Mouse (Mus musculus) left cerebral cortex, adult 2 months (tissue): Measurements from ENCODE around the gene Cubn. TPM values are rescaled to one million over a fixed set of nuclear protein-coding genes. Genes with fewer than 3 reads are reported as not detected.

Experiments
- DNase-seq, 2 experiments: peaks; one replicate each; pipeline ENCODE4 v3.0.0; 2021 to 2022; ENCODE audit warnings: low spot score in 2 of 2, mixed read lengths in 1 of 2; ENCODE audit errors: extremely low spot score in 1 of 2
- H3K27ac ChIP-seq: fragments of 200-600 bp; 2 replicates; pipeline ENCODE4 v1.8.1; 2022
- H3K4me3 ChIP-seq: fragments of 200-600 bp; 2 replicates; pipeline ENCODE4 v1.8.1; 2022
- CTCF ChIP-seq: fragments of 200-600 bp; IDR thresholded peaks from 2 replicates; pipeline ENCODE4 v1.8.1; 2022; ENCODE audit warnings: antibody characterized with exemption, mild to moderate bottlenecking, moderate library complexity
- intact Hi-C: fragments of 180-260 bp; cut with DNase I; formaldehyde crosslinking; loops from one replicate; pipeline ENCODE4 v1.15.1; 2025
- total RNA-seq, 2 experiments: library from RNA; stranded (reverse); gene quantifications; 2 replicates each; pipeline ENCODE4 v1.2.3; 2021

Gene Cubn
- total RNA-seq, 2 experiments from 2014 or later = 0.16 to 0.36 TPM

- TF ChIP-seq CTCF = no peak
- DNase-seq = no peak
- no peak overlapping the region for H3K27ac ChIP-seq
- intact Hi-C loops = no loop called here
- H3K4me3 ChIP-seq = no peak overlapping the region
Measured at GRCm38 (mm10) chr2:13399480-13400072, 92.0 kb downstream of the Cubn start.

- DNase-seq = no peak
- Histone ChIP-seq H3K27ac (no peak overlapping the region), H3K4me3 (no peak overlapping the region)
- intact Hi-C loops = no loop called here
- TF ChIP-seq CTCF = no peak
Measured at GRCm38 (mm10) chr2:13398955-13399354, 92.7 kb downstream of the Cubn start.

- Histone ChIP-seq H3K4me3 (no peak overlapping the region), H3K27ac (no peak overlapping the region)
- no peak for DNase-seq
- intact Hi-C loops = no loop called here
- no peak for TF ChIP-seq CTCF
Measured at GRCm38 (mm10) chr2:13398551-13398950, 93.1 kb downstream of the Cubn start.

- no peak for TF ChIP-seq CTCF
- no peak for DNase-seq
- no peak overlapping the region for H3K27ac ChIP-seq
- no peak overlapping the region for H3K4me3 ChIP-seq
- intact Hi-C loops = no loop called here
Measured at GRCm38 (mm10) chr2:13396124-13396540, 95.5 kb downstream of the Cubn start.

GRCm38 (mm10) chr2:13391018-13391417 is 100.6 kb downstream of the Cubn start:
- no peak for DNase-seq
- no peak overlapping the region for H3K4me3 ChIP-seq
- TF ChIP-seq CTCF = no peak
- intact Hi-C loops = no loop called here
- no peak overlapping the region for H3K27ac ChIP-seq

GRCm38 (mm10) chr2:13386631-13387030 is 105.0 kb downstream of the Cubn start:
- Histone ChIP-seq H3K4me3 (no peak overlapping the region), H3K27ac (no peak overlapping the region)
- intact Hi-C loops = no loop called here
- DNase-seq = no peak
- TF ChIP-seq CTCF = no peak

GRCm38 (mm10) chr2:13385542-13386345 is 105.9 kb downstream of the Cubn start:
- TF ChIP-seq CTCF = no peak
- intact Hi-C loops = no loop called here
- H3K27ac ChIP-seq = no peak overlapping the region; the same call in 1 of the 2 replicates
- DNase-seq = no peak
- H3K4me3 ChIP-seq = no peak overlapping the region

- intact Hi-C loops = no loop called here
- TF ChIP-seq CTCF = no peak
- H3K4me3 ChIP-seq = no peak overlapping the region
- no peak for DNase-seq
- H3K27ac ChIP-seq = no peak overlapping the region; the same call in 1 of the 2 replicates
Measured at GRCm38 (mm10) chr2:13384775-13385541, 106.7 kb downstream of the Cubn start.

GRCm38 (mm10) chr2:13376166-13376565 is 115.4 kb downstream of the Cubn start:
- H3K4me3 ChIP-seq = no peak overlapping the region
- DNase-seq = no peak
- H3K27ac ChIP-seq = no peak overlapping the region
- TF ChIP-seq CTCF = no peak
- intact Hi-C loops = no loop called here

GRCm38 (mm10) chr2:13373291-13373690 is 118.3 kb downstream of the Cubn start:
- no peak for DNase-seq
- no peak for TF ChIP-seq CTCF
- H3K4me3 ChIP-seq = no peak overlapping the region
- intact Hi-C loops = no loop called here
- no peak overlapping the region for H3K27ac ChIP-seq

- no peak overlapping the region for H3K4me3 ChIP-seq
- no peak for TF ChIP-seq CTCF
- intact Hi-C loops = no loop called here
- DNase-seq = no peak
- H3K27ac ChIP-seq = no peak overlapping the region
Measured at GRCm38 (mm10) chr2:13372825-13373224, 118.8 kb downstream of the Cubn start.

GRCm38 (mm10) chr2:13372256-13372824 is 119.3 kb downstream of the Cubn start:
- Histone ChIP-seq H3K27ac (no peak overlapping the region), H3K4me3 (no peak overlapping the region)
- TF ChIP-seq CTCF = no peak
- no peak for DNase-seq
- intact Hi-C loops = no loop called here
